Mouse (Mus musculus): ENCODE results near the gene Ranbp3.
A peak's percentile ranks its signal among the peaks of the same experiment; 100 is the strongest.

The Ranbp3 gene

GRCm38 (mm10) chr17:56673647-56674416 is 738 bp downstream of the Ranbp3 start:
- DNase-seq (ENCODE audit: low read depth, low spot score) = no peak

GRCm38 (mm10) chr17:56681791-56682190 is 8.7 kb downstream of the Ranbp3 start:
- DNase-seq (ENCODE audit: low read depth, low spot score) = peak; percentile 49

GRCm38 (mm10) chr17:56682880-56683279 is 9.8 kb downstream of the Ranbp3 start:
- DNase-seq (ENCODE audit: low read depth, low spot score) = no peak

GRCm38 (mm10) chr17:56683546-56684140 is 10.5 kb downstream of the Ranbp3 start:
- peak; percentile 46 for DNase-seq (ENCODE audit: low read depth, low spot score)

- peak; percentile 49 for DNase-seq (ENCODE audit: low read depth, low spot score)
These were observed 11.6 kb downstream of the Ranbp3 start for GRCm38 (mm10) chr17:56684649-56685048.

DNA sequence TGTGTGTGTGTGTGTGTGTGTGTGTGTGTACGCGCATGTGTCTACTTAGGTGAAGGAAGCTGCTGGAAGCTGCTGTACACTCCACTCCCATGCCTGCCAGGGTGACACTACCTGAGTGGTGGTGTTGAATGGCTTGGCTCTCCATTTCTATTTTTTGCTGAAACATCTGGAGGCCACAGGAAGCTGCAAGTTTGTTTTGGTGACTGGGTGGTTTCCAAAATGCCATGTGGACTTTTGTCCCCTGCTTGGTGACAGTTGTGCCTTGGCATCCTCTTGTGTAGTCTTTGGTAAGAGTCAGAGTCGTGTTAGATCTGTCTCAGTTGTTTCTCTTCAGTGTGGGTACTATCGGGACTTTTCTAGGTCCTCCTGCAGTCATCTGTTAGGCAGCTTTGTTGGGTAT is 13.7 kb downstream of the Ranbp3 start:
- DNase-seq (ENCODE audit: low read depth, low spot score) = no peak

DNA sequence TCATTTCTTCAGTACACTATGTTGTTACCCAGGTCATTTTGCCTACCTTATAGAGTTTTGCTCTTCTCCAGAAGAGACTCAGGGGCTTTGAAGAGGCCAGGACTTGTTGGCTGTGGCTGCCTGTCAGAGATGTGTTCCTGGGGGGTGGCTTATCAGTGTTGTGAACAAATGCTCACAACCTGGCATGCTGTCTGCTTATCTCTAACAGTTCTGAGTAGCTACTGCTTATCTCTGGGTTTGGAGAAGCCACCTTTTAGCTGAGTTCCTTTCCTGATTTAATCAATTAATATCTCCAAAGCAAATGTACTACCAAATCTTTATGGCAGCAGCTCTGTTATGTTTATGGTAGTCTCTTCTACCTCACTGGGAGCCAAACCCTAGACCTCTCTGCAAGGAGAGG is 15.0 kb downstream of the Ranbp3 start:
- no peak for DNase-seq (ENCODE audit: low read depth, low spot score)

GRCm38 (mm10) chr17:56688689-56689088 is 15.6 kb downstream of the Ranbp3 start:
- no peak for DNase-seq (ENCODE audit: low read depth, low spot score)

GRCm38 (mm10) chr17:56693395-56693794 is 20.3 kb downstream of the Ranbp3 start:
- peak; percentile 61 for DNase-seq (ENCODE audit: low read depth, low spot score)

DNA sequence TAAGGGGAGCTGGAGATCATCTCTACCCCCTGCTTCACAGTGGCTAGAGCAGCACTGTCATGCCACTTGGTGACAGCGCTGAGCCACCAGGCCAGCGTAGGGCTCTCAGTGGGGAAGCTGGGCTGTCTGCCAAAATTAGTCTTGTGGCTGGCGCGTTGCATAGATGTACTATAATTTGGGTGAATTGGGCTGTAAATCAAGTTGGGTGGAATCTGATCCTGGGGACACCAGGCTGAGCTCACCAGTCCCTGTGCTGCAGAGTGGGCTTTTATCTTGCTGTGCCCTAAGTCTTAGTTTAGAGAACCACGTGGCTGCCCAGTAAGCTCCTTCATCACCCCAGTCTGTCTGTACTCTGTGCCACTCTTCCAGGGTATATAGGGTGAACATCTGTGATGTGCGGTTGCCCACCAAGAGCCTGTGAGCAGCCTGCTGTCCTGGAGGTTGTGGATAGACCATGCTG is 20.8 kb downstream of the Ranbp3 start:
- peak; percentile 95 for DNase-seq (ENCODE audit: low read depth, low spot score)

- no peak for DNase-seq (ENCODE audit: low read depth, low spot score)
These were observed 27.4 kb downstream of the Ranbp3 start for GRCm38 (mm10) chr17:56700451-56700850.

DNA sequence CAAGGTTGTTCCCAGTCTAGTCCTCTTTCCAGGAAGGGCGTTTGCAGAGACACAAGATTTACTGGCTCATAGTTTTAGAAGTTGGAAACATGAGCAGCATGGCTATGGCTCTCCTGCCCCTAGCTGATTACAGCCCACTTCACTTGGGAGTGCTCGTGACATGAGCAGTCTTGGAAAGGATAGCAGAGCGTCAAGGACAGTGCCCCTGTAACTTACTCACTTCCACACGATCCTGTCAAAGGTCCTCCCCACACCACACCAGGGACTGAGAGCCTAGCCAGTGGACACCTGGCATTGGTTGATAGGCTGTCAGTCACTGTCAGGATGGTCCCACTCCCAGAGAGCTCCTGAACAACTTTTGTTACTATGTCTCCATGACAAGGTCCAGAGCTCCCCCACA is 29.9 kb downstream of the Ranbp3 start:
- no peak for DNase-seq (ENCODE audit: low read depth, low spot score)

DNA sequence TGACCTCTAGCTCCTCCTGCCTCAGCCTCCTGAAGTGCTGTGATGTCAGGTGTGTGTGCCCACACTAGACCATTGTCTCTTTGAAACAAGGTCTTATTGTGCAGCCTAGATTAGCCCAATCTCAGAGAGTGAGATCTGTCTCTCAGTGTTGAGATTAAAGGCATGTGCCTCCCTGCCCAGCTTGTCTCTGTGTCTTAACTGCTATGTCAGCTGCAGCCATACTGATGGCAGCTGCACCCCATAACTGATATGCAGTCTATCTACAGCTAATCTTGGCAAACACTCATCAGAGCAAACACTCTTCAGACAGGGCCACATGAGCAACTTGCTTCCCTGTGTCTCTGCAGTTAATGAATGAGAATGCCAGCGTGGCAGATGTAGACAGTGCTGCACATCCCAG is 33.4 kb downstream of the Ranbp3 start:
- no peak for DNase-seq (ENCODE audit: low read depth, low spot score)

GRCm38 (mm10) chr17:56708692-56709091 is 35.6 kb downstream of the Ranbp3 start:
- DNase-seq (ENCODE audit: low read depth, low spot score) = no peak

DNA sequence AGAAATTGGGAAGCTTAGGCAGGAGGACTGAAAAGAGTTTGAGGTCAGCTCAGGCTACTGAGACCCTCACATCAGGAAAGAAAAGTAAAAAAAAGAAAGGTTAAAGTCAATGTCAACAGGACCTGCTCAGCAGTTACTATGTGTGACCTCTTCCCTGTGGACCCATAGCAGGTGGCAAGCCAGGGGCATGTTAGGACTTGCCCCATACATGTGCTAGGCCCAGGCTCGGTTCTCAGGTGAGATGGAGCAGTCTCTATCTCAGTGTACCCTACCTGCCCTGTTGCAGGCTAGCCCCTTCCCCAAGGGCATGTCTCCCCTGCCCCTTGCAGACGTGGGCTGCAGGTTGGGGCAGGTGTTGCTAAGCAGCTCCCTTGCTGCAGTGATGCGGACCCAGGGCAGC is 36.6 kb downstream of the Ranbp3 start:
- no peak for DNase-seq (ENCODE audit: low read depth, low spot score)

- DNase-seq (ENCODE audit: low read depth, low spot score) = no peak
These were observed 42.3 kb downstream of the Ranbp3 start for GRCm38 (mm10) chr17:56715360-56715759.

- DNase-seq (ENCODE audit: low read depth, low spot score) = no peak
These were observed 43.0 kb downstream of the Ranbp3 start for GRCm38 (mm10) chr17:56715914-56716654.

DNA sequence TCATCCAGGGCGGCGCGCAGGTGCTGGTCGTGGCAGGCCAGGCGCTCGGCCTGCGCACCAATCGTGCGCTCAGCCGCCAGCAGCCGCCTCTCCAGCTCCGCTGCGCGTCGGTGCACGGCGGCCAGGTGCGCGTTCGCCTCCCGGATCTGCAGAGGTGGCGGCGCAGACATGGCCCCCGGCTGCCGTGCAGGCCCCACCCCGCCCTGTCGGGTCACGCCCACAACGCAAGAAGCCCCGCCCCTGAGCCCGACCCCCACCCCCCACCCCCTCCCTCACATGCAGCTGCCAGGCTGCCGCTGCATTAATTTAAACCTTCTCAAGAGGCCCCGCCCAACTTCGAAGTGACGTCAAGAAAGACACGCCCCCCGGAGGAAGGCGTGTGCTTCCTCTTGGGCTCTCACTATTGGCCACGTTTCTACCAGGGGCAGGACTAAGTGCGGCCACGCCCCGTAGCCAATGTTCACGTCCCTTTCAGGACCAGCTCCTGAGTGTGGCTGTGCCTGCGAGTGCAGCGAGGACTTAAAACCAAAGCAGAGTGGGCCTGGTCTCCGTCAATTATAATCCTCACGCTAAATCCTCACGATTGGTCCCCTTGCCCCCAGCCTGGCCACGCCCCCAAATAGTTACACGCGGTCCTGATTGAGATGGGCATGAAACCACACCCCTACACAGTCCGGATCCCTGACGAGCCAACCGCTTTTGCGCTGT is 43.7 kb downstream of the Ranbp3 start:
- peak; percentile 99 for DNase-seq (ENCODE audit: low read depth, low spot score)

GRCm38 (mm10) chr17:56717363-56718058 is 44.4 kb downstream of the Ranbp3 start, which contains the start of the genes Ndufa11 and Vmac:
Ndufa11 (plus strand) TSS chr17:56717767.
Vmac (minus strand) TSS chr17:56718022.
- DNase-seq (ENCODE audit: low read depth, low spot score) = peak; percentile 98

- DNase-seq (ENCODE audit: low read depth, low spot score) = no peak
These were observed 49.3 kb downstream of the Ranbp3 start for GRCm38 (mm10) chr17:56722441-56722840.
